Mouse (Mus musculus): ENCODE measurements at regions not wholly inside any gene's neighbourhood (a gene's known extent, or its start where the extent isn't known, plus 50 kb on each side); places are given as distances from the start of the nearest gene placed in this dataset.

- no peak for DNase-seq
These were observed 55.5 kb downstream of the E030025P04Rik start for GRCm38 (mm10) chr11:109088488-109089252.

GRCm38 (mm10) chr11:109081957-109082356, 62.2 kb downstream of the E030025P04Rik start:
- DNase-seq = no peak

- DNase-seq = no peak
These were observed 62.7 kb downstream of the E030025P04Rik start for GRCm38 (mm10) chr11:109081454-109081853.

GRCm38 (mm10) chr11:109080847-109081415, 63.2 kb downstream of the E030025P04Rik start:
- no peak for DNase-seq

- DNase-seq = no peak
These were observed 64.7 kb downstream of the E030025P04Rik start for GRCm38 (mm10) chr11:109079466-109079865.

GRCm38 (mm10) chr11:109076587-109077417, 67.4 kb downstream of the E030025P04Rik start:
- DNase-seq = no peak

- no peak for DNase-seq
These were observed 72.8 kb downstream of the E030025P04Rik start for GRCm38 (mm10) chr11:109071340-109071739.

- DNase-seq = no peak
These were observed 73.8 kb downstream of the E030025P04Rik start for GRCm38 (mm10) chr11:109070412-109070811.

- DNase-seq = no peak
These were observed 74.9 kb downstream of the E030025P04Rik start for GRCm38 (mm10) chr11:109069326-109069709.

- no peak for DNase-seq
These were observed 75.5 kb downstream of the E030025P04Rik start for GRCm38 (mm10) chr11:109068371-109069325.

- DNase-seq = no peak
These were observed 76.4 kb downstream of the E030025P04Rik start for GRCm38 (mm10) chr11:109067733-109068132.

- no peak for DNase-seq
These were observed 82.2 kb downstream of the E030025P04Rik start for GRCm38 (mm10) chr11:109061971-109062370.

- no peak for DNase-seq
These were observed 83.7 kb downstream of the E030025P04Rik start for GRCm38 (mm10) chr11:109060527-109060908.

- no peak for DNase-seq
These were observed 84.2 kb downstream of the E030025P04Rik start for GRCm38 (mm10) chr11:109059863-109060526.

GRCm38 (mm10) chr11:109058021-109058420, 86.1 kb downstream of the E030025P04Rik start:
- no peak for DNase-seq

GRCm38 (mm10) chr11:109048257-109049101, 95.7 kb downstream of the E030025P04Rik start:
- DNase-seq = no peak

- DNase-seq = no peak
These were observed 96.6 kb downstream of the E030025P04Rik start for GRCm38 (mm10) chr11:109047483-109048110.

GRCm38 (mm10) chr11:109046446-109046845, 97.7 kb downstream of the E030025P04Rik start:
- no peak for DNase-seq

GRCm38 (mm10) chr11:109040519-109040916, 103.7 kb downstream of the E030025P04Rik start:
- DNase-seq = no peak

GRCm38 (mm10) chr11:109039792-109040518, 104.2 kb downstream of the E030025P04Rik start:
- no peak for DNase-seq
